Mouse (Mus musculus) megakaryocyte-erythroid progenitor cell, adult 5 weeks (primary cell): Measurements from ENCODE around the gene Zfp384. TPM values are rescaled to one million over a fixed set of nuclear protein-coding genes. Genes with fewer than 3 reads are reported as not detected.

Source experiments
- polyA plus RNA-seq: library from polyadenylated mRNA; stranded (reverse); fragments of >175 nt; gene quantifications from 2 replicates; pipeline ENCODE4 v1.2.3, GENCODE M21; 2012

Zfp384 gene
- 74.6 and 80.3 TPM in 2 replicates for polyA plus RNA-seq

DNA sequence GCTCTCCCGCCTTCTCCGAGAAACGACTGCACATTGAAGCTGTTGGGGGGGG, at the start of gene Zfp384:
Zfp384 (plus strand) TSS at position 17 of the 52 bp plus-strand sequence.

DNA sequence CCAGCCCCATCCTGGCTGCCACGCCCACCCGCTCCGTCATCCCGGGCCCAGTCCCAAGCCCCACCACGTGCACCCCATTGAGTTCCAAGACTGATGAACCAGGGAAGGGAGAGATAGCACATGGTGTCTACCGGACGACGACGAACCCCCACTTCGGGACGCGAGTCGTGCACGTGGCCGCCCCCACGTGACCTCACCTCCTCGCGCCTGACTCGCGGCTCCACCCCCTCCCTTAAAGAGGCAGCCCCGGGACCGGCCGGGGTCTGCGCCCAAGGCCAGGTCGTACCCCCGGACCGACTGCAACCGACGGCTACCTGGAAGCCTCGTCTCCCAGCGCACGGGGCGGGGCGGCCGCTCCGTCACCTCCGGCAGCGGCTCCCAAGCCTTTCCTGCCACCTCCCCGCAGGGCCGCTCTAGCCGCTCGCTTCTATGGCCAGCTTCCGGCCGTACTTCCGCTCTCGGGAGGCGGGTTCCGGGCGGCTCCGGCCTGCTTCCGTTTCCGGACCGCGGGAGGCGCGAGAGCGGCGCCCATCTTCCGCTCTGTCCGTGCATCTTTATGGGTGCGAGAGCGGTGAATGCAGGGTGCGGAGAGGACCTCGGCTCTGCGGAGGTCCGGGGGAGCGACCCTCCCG, 43.7 kb upstream of the Zfp384 start, which contains the start of gene Cops7a:
Cops7a (minus strand) TSS at position 451 of the 632 bp plus-strand sequence.

GRCm38 (mm10) chr6:124996551-124997501, 12.1 kb upstream of the Zfp384 start, which contains the start of gene Pianp:
TSS of gene Pianp (plus strand) at chr6:124996694.

GRCm38 (mm10) chr6:125039533-125040153, 30.7 kb downstream of the Zfp384 start, which contains the start of gene Ing4:
TSS of gene Ing4 (plus strand) at chr6:125039760.

DNA sequence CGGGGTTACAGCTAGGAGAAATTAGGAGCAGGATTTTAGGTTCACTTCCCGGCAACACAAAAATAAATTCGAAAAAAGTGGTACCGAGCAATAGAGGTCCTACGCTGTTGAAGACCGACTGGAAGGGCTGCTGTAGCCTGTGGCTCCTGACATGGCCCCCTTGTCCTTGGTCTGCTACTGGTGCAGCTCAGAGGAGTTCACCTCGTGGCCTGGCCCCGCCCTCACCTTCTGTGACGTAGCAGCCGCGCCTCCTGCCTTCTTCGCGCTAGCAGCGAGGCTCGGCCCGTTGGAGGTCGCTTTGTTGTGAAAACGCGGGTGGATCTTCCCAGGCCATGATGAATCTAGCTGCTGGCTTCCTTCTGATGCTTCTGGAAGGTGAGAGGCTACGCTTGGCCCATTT, 40.7 kb downstream of the Zfp384 start, which contains the start of gene Acrbp:
Acrbp (plus strand) TSS at position 12 of the 400 bp plus-strand sequence.

DNA sequence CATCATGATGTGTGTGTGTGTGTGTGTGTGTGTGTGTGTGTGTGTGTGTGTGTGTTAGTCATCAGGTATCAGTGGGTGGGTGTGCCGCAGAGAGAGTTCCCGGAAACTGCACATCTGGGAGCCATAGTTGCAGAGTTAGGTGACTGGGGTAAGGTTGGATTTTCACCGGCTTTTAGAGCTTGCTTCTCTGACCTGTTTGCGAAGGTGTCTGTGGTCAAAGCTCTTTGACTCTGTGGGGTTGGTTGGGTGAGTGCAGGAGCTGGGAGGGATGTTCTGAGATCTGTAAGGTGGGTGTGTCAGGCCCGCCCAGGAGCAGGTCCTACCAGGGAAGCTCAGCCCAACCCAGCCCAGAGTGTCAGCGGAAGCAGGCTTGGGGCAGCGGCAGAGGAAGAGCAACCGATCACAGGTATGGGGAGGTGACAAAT, 58.6 kb downstream of the Zfp384 start, which contains the start of gene Lpar5:
Lpar5 (plus strand) TSS at position 350 of the 425 bp plus-strand sequence.

Other genes with a start within 250 kb of the Zfp384 start
- gene Eno2, start 239.5 kb upstream of the Zfp384 start, polyA plus RNA-seq, result 0.37 and 0.90 TPM in 2 replicates
- gene Lrrc23, start 229.4 kb upstream of the Zfp384 start, polyA plus RNA-seq, result 0.37 and 0.47 TPM in 2 replicates
- gene Spsb2, start 200.5 kb upstream of the Zfp384 start, polyA plus RNA-seq, result 10.0 and 16.9 TPM in 2 replicates
- 195 and 233 TPM in 2 replicates for gene Tpi1, start 194.8 kb upstream of the Zfp384 start, polyA plus RNA-seq
- gene Usp5, start 179.7 kb upstream of the Zfp384 start, polyA plus RNA-seq, result 83.8 and 84.6 TPM in 2 replicates
- 43.2 and 59.7 TPM in 2 replicates for gene Cdca3, start 179.6 kb upstream of the Zfp384 start, polyA plus RNA-seq
- 0.22 TPM in 1 of 2 replicates, not detected in the other for gene Gnb3, start 168.9 kb upstream of the Zfp384 start, polyA plus RNA-seq
- 8.2 and 16.7 TPM in 2 replicates for gene P3h3, start 151.4 kb upstream of the Zfp384 start, polyA plus RNA-seq
- 0.09 and 0.18 TPM in 2 replicates for gene Gpr162, start 145.2 kb upstream of the Zfp384 start, polyA plus RNA-seq
- gene Cd4, start 120.9 kb upstream of the Zfp384 start, polyA plus RNA-seq, result 0.43 and 0.93 TPM in 2 replicates
- 5.7 and 9.5 TPM in 2 replicates for gene Lag3, start 97.4 kb upstream of the Zfp384 start, polyA plus RNA-seq
- 278 and 322 TPM in 2 replicates for gene Ptms, start 89.0 kb upstream of the Zfp384 start, polyA plus RNA-seq
- gene Mlf2, start 77.8 kb upstream of the Zfp384 start, polyA plus RNA-seq, result 177 and 232 TPM in 2 replicates
- gene Cops7a, start 43.6 kb upstream of the Zfp384 start, polyA plus RNA-seq, result 50.6 and 53.4 TPM in 2 replicates
- 0.24 and 1.00 TPM in 2 replicates for gene Pianp, start 12.5 kb upstream of the Zfp384 start, polyA plus RNA-seq
- 15.9 and 19.1 TPM in 2 replicates for gene Ing4, start 30.6 kb downstream of the Zfp384 start, polyA plus RNA-seq
- gene Acrbp, start 40.5 kb downstream of the Zfp384 start, polyA plus RNA-seq, result 12.2 and 12.7 TPM in 2 replicates
- gene Lpar5, start 58.8 kb downstream of the Zfp384 start, polyA plus RNA-seq, result 1.8 and 5.1 TPM in 2 replicates
- 149 and 226 TPM in 2 replicates for gene Chd4, start 86.8 kb downstream of the Zfp384 start, polyA plus RNA-seq
- 47.6 and 60.9 TPM in 2 replicates for gene Nop2, start 122.8 kb downstream of the Zfp384 start, polyA plus RNA-seq
- 48.0 and 55.0 TPM in 2 replicates for gene Iffo1, start 136.1 kb downstream of the Zfp384 start, polyA plus RNA-seq
- gene Gapdh, start 157.3 kb downstream of the Zfp384 start, polyA plus RNA-seq, result 9,186 and 10,401 TPM in 2 replicates
- gene Ncapd2, start 182.6 kb downstream of the Zfp384 start, polyA plus RNA-seq, result 249 and 284 TPM in 2 replicates
- 89.5 and 130 TPM in 2 replicates for gene Mrpl51, start 182.7 kb downstream of the Zfp384 start, polyA plus RNA-seq
- gene Vamp1, start 206.4 kb downstream of the Zfp384 start, polyA plus RNA-seq, result 3.3 and 4.6 TPM in 2 replicates
- 24.6 and 24.9 TPM in 2 replicates for gene Tapbpl, start 222.7 kb downstream of the Zfp384 start, polyA plus RNA-seq
- 41.2 and 57.0 TPM in 2 replicates for gene Cd27, start 227.9 kb downstream of the Zfp384 start, polyA plus RNA-seq